Mouse (Mus musculus) heart, postnatal 14 days (tissue): ENCODE results near the gene Sp110. TPM values are rescaled to one million over a fixed set of nuclear protein-coding genes. Genes with fewer than 3 reads are reported as not detected.
A peak's percentile ranks its signal among the peaks of the same experiment; 100 is the strongest.
"Not testable (repeated sequence)": the region's sequence is repeated elsewhere in the genome, so short reads cannot be mapped to it uniquely, and the experiment has no call there.

Source experiments
- DNase-seq, 2 experiments: peaks; one replicate each; pipeline ENCODE4 v3.0.0; 2021 to 2022
- intact Hi-C: fragments of 180-260 bp; cut with DNase I; formaldehyde crosslinking; loops from one replicate; pipeline ENCODE4 v1.15.1; 2025
- total RNA-seq, 2 experiments: library from RNA; stranded (reverse); gene quantifications; 2 replicates each; pipeline ENCODE4 v1.2.3; 2021

The Sp110 gene
- total RNA-seq, 2 experiments from 2014 or later = 3.8 to 4.6 TPM

DNA sequence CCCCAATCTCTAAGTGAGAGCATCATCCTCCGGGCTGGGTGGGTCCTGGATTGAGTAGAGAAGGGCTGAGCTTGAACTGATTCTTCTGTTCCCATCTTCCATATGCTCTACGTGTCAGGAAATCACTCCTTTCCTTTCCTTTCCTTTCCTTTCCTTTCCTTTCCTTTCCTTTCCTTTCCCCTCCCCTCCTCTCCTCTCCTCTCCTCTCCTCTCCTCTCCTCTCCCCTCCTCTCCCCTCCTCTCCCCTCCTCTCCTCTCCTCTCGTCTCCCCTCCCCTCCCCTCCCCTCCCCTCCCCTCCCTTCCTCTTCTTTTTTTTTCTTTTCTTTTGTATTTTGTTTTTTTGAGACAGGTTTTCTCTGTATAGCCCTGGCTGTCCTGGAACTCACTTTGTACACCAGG is 23.2 kb downstream of the Sp110 start, which contains the start of gene G530012D18Rik:
Gene G530012D18Rik (plus strand): TSS at position 301 of the 400 bp plus-strand sequence.
- intact Hi-C loops, DNase-seq: not testable (repeated sequence)

DNA sequence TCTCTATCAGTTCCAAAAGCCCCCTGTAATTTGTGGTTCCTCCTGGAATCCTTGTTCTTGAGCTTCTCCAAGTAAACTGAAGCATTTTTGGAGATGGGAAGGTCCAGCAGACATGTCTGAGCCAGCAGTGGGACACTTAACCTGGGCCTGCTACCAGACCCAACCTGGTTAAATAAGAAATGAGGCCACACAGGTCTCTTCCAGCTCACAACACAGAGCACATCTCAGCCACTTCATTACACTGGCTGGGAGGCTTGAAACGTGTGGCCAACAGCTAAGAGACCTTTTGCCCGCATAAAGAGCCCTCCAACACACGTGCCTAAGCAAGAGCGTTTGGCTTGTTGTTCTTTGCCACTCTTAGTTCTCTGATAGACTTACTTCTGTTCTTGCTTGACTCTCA is 25.1 kb downstream of the Sp110 start:
- intact Hi-C loops = not testable (repeated sequence)
- peak in 1 of 2 experiments; percentile 2 for DNase-seq

DNA sequence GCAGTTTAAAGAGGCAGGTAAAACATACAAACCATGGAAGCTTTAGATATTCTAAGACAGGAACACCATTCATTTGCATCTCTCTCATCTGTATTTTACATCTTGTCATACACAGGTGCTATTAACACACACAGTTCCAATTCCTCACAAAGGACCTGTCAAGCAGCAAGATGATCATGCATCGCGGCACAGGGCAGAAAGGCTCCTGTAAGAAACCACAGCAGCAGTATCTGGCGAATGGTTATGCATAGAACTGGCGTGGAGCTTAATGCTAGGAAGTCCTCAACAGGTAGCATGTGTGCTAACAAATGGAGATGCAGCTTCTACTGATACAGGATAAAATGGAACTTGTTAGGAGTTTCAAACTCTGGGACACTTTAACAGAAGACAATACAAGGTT is 43.4 kb downstream of the Sp110 start:
- intact Hi-C loops = not testable (repeated sequence)
- peak in 1 of 2 experiments; percentile 5 for DNase-seq

DNA sequence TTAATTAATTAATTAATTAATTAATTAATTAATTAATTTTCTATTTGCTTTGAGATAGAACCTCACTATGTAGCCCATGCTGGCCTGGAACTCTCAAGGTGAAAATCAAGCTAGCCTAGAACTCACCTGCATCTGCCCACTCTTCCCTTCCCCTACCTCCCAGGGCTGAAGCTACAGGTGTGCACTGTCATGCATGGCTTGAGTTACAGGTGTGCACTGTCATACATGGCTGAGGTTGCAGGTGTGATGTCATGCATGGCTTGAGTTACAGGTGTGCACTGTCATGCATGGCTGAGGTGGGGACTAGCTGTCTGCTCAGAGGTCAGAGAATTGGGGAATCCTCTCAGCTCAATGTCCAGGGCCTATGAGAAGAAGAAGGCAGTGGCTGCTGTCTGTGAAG is 52.2 kb downstream of the Sp110 start:
- DNase-seq, intact Hi-C loops: not testable (repeated sequence)

- intact Hi-C loops, DNase-seq: not testable (repeated sequence)
Measured at GRCm38 (mm10) chr1:85543818-85544217, 54.8 kb downstream of the Sp110 start.

DNA sequence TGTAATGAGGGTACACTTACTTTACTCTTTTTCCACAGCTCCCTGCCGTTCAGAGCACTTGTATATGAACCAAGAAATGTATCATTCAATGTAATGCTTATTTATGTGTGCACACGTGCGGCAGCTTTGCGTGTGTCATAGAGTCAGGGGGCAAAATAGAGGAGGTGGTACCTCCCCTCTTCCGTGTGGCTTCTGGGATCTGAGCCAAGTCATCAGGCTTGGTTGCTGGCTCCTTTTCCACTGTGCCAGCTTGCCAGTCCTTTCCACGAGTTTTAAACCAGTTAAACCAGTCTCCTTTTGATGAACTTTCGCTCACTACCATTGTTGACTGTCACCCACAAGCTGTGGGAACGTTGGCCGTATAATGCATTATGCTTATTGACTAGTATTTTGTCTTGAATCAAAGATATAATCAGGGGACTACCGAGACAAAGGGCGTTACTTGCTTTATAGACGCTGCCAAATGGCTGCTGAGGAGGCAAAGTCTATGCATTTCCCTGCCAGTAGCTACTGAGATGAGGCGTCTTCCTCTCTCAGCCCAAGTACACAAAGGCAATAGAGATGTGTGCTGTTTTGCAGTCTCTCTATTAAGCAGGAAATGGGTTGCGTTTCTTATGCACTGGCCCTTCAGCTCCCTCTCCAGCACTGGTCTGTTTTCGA is 70.0 kb downstream of the Sp110 start:
- DNase-seq, intact Hi-C loops: not testable (repeated sequence)

Other genes starting within 250 kb of the Sp110 start
- gene G530012D18Rik, start 23.1 kb downstream of the Sp110 start, total RNA-seq = not detected
- 1 to 10 TPM; 1.6 to 2.2 TPM for gene Sp140, start 1.6 kb upstream of the Sp110 start, total RNA-seq
- gene Sp100, start 51.2 kb upstream of the Sp110 start, total RNA-seq = 10 to 100 TPM; 16.2 to 17.4 TPM
- under 1 TPM; 0.76 to 0.80 TPM for gene A630001G21Rik, start 179.8 kb upstream of the Sp110 start, total RNA-seq
- 100 to 1,000 TPM in 1 of 2 experiments, 10 to 100 TPM in 1; 93.5 to 101 TPM for gene Cab39, start 194.6 kb upstream of the Sp110 start, total RNA-seq